Mouse (Mus musculus) kidney, adult 2 months (tissue): ENCODE measurements around the gene Zfp526.

ENCODE experiments used
- CTCF ChIP-seq: fragments of 200-500 bp; conservative IDR thresholded peaks from 2 replicates; pipeline ENCODE4 v1.5.1; 2011; ENCODE audit warnings: low read depth, mild to moderate bottlenecking, control low read depth, low read length, moderate library complexity, mixed read lengths; ENCODE audit not compliant: insufficient read depth, insufficient read length
- POLR2A ChIP-seq: fragments of 200-500 bp; IDR thresholded peaks from one replicate; pipeline ENCODE4 v1.6.1; 2011; ENCODE audit warnings: low read depth, low read length, control low read depth

GRCm38 (mm10) chr7:25273259-25274241 is 52.3 kb downstream of the Zfp526 start:
- TF ChIP-seq POLR2A = no peak
- TF ChIP-seq CTCF = no peak
